Mouse (Mus musculus): ENCODE measurements around the gene Ankrd35. TPM values are rescaled to one million over a fixed set of nuclear protein-coding genes. Genes with fewer than 3 reads are reported as not detected.
A peak's percentile ranks its signal among the peaks of the same experiment; 100 is the strongest.
"Not testable (repeated sequence)": the region's sequence is repeated elsewhere in the genome, so short reads cannot be mapped to it uniquely, and the experiment has no call there.

The Ankrd35 gene
- polyA plus RNA-seq, 1 experiment from 2014 or later: 10.2 TPM

GRCm38 (mm10) chr3:96675171-96675570 is 5.2 kb downstream of the Ankrd35 start:
- peaks cover 3% of the 10 kb centered on the region; the same call in 1 of the 2 replicates for H3K27me3 ChIP-seq
- no peak for ATAC-seq (ENCODE audit: insufficient number of reproducible peaks, low FRiP score, low TSS enrichment, low read depth)
- no peaks in the 10 kb centered on the region for H3K9me3 ChIP-seq (replicated peaks)
- H3K4me1 ChIP-seq: peaks cover 19% of the 10 kb centered on the region
- peak overlapping the region; percentile 78; the same call in 1 of the 2 replicates for H3K27ac ChIP-seq (replicated peaks)
- no peak overlapping the region for H3K4me3 ChIP-seq (replicated peaks)
- H3K9ac ChIP-seq: no peak overlapping the region
- H3K36me3 ChIP-seq: no peaks in the 10 kb centered on the region
- 76% methylated on average over 3 of the region's 3 CpGs for WGBS
- H3K4me2 ChIP-seq (replicated peaks): no peak overlapping the region

DNA sequence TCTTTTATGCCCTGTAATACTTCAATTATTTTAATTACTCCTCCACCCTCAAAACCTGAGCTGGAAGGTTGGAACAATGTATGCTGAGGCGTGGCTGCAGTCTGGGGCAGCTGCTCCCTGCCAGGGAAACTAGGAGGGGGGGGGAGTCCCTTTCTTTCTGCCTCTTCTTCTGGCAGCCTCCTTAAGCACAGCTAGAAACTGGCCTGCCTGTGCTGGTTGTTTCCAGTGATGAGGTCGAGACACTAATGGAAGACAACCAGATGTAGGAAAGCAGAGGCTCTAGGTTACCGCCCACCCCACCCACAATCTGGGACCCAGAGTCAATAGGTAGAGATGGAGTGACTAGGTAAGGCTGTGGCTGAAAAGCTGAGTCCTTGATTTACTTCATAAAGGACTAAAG is 5.8 kb downstream of the Ankrd35 start:
- no peak overlapping the region for H3K9ac ChIP-seq
- H3K27ac ChIP-seq (replicated peaks): peak overlapping the region; percentile 78; the same call in 1 of the 2 replicates
- H3K4me3 ChIP-seq (replicated peaks): no peak overlapping the region
- no peaks in the 10 kb centered on the region for H3K9me3 ChIP-seq (replicated peaks)
- peak; percentile 11; the same call in 1 of the 2 replicates for ATAC-seq (ENCODE audit: insufficient number of reproducible peaks, low FRiP score, low TSS enrichment, low read depth)
- no peak overlapping the region for H3K4me2 ChIP-seq (replicated peaks)
- peaks cover 14% of the 10 kb centered on the region for H3K4me1 ChIP-seq
- peaks cover 3% of the 10 kb centered on the region; the same call in 1 of the 2 replicates for H3K27me3 ChIP-seq
- 47% methylated on average over 3 of the region's 3 CpGs for WGBS
- H3K36me3 ChIP-seq: no peaks in the 10 kb centered on the region

- H3K4me3 ChIP-seq (replicated peaks): no peak overlapping the region
- no peaks in the 10 kb centered on the region for H3K9me3 ChIP-seq (replicated peaks)
- no peak overlapping the region for H3K4me2 ChIP-seq (replicated peaks)
- ATAC-seq (ENCODE audit: insufficient number of reproducible peaks, low FRiP score, low TSS enrichment, low read depth): no peak
- H3K27me3 ChIP-seq: peaks cover 5% of the 10 kb centered on the region
- H3K9ac ChIP-seq: no peak overlapping the region
- 65% methylated on average over 7 of the region's 7 CpGs for WGBS
- peaks cover 13% of the 10 kb centered on the region for H3K4me1 ChIP-seq
- no peaks in the 10 kb centered on the region for H3K36me3 ChIP-seq
- 0 out of 2 replicates have a peak overlapping the region, but pooled peaks have one; percentile 34 for H3K27ac ChIP-seq (replicated peaks)
Measured at GRCm38 (mm10) chr3:96678456-96678855, 8.5 kb downstream of the Ankrd35 start.

DNA sequence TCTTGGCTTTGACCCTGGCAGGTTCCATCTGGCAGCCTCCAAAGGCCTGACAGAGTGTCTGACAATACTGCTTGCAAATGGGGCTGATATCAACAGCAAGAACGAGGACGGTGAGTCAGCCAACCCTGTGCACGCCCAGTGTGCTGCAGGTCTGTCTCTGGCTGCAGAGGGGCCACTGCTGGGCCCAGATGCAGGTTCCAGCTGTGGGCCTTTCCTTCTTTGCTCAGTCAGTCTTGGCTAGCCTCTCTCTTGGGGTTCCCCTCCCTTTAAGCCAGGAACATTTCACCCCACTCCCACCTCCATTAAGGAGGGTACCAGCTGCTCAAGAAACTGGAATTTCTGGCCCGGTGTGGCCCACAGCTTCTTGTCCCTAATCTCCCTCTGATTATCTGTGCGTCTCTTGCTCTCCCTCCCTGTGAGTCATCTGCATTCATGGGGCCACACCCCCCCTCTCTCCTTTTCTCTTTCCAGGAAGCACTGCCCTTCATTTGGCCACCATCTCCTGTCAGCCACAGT is 9.3 kb downstream of the Ankrd35 start:
- ATAC-seq (ENCODE audit: insufficient number of reproducible peaks, low FRiP score, low TSS enrichment, low read depth): peak; percentile 58; the same call in 1 of the 2 replicates
- WGBS: 22% methylated on average over 5 of the region's 5 CpGs
- no peak overlapping the region for H3K4me2 ChIP-seq (replicated peaks)
- H3K9ac ChIP-seq: no peak overlapping the region
- no peaks in the 10 kb centered on the region for H3K36me3 ChIP-seq
- 0 out of 2 replicates have a peak overlapping the region, but pooled peaks have one; percentile 34 for H3K27ac ChIP-seq (replicated peaks)
- peaks cover 12% of the 10 kb centered on the region for H3K27me3 ChIP-seq
- peaks cover 17% of the 10 kb centered on the region for H3K4me1 ChIP-seq
- no peak overlapping the region for H3K4me3 ChIP-seq (replicated peaks)
- H3K9me3 ChIP-seq (replicated peaks): no peaks in the 10 kb centered on the region

DNA sequence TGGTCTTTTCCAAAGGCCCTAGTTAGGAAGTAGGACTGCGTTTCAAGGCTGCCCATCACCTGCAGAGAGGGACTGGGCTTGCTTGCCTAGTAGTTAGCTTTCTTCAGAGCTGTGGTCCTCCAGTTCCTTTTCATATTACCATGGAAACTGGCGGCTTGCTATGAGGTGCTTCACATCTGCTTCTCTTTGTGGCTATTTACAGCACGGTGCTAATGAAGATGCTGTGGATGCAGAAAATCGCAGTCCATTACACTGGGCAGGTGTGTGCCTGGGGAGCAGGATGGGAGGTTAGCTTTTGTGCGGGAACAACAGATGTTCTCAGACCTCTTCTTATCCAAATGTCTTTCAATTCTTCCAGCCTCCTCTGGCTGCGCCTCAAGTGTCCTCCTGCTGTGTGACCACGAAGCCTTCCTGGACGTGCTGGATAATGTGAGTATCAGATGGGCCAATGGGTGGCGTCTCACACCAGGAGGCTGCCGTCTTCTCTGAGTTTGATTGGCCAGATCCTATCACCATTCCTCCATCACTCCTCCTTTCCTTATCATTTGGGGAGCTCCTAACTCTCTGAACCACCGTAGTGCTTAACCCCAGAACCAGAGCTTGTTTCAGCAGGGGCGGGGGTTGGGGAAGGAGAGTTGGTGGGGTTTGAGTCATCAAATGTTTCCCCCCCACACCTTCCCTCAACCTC is 10.5 kb downstream of the Ankrd35 start:
- no peak for ATAC-seq (ENCODE audit: insufficient number of reproducible peaks, low FRiP score, low TSS enrichment, low read depth)
- 32% methylated on average over 12 of the region's 12 CpGs for WGBS

GRCm38 (mm10) chr3:96683496-96683895 is 13.6 kb downstream of the Ankrd35 start:
- no peak overlapping the region for H3K9ac ChIP-seq
- no peaks in the 10 kb centered on the region for H3K9me3 ChIP-seq (replicated peaks)
- H3K27me3 ChIP-seq: peaks cover 14% of the 10 kb centered on the region
- no peak for ATAC-seq (ENCODE audit: insufficient number of reproducible peaks, low FRiP score, low TSS enrichment, low read depth)
- H3K27ac ChIP-seq (replicated peaks): no peak overlapping the region
- no peak overlapping the region for H3K4me3 ChIP-seq (replicated peaks)
- H3K36me3 ChIP-seq: no peaks in the 10 kb centered on the region
- peaks cover 20% of the 10 kb centered on the region for H3K4me1 ChIP-seq
- H3K4me2 ChIP-seq (replicated peaks): no peak overlapping the region
- whole genome bisulfite sequencing: 71% methylated on average over 3 of the region's 3 CpGs

More for the DNA sequence above, 10.5 kb downstream of the Ankrd35 start:
- Histone ChIP-seq H3K27ac (replicated peaks) (no peak overlapping the region), H3K4me2 (replicated peaks) (no peak overlapping the region), H3K9ac (no peak overlapping the region), H3K4me3 (replicated peaks) (no peak overlapping the region), H3K4me1 (peaks cover 23% of the 10 kb centered on the region), H3K27me3 (peaks cover 14% of the 10 kb centered on the region), H3K36me3 (no peaks in the 10 kb centered on the region), H3K9me3 (replicated peaks) (no peaks in the 10 kb centered on the region)

DNA sequence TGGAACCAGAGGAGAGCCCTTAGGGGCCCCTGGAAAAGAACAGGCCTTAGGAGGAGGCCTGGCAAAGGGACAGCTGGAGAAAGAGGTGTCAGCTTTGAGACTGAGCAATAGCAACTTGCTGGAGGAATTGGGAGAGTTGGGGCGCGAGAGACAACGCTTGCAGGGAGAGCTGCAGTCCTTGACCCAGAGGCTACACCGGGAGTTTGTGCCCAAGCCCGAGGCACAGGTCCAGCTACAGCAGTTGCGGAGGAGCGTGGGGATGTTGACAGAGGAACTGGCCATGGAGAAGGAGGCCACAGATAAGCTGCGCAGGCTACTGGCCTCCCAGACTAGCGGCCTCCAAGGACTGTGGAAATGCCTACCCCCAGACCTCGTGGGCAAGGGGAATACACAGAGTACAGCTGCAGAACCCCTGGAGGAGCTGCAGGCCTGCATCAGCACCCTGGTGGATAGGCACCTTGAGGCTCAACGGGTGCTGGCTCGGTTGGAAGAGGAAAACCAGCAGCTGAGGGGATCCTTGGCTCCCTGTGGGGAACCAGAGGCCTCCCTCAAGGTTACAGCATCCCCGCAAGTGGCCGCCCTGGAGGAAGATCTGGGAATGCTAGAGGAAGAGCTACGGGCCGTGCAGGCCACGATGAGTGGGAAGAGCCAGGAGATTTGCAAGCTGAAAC is 14.4 kb downstream of the Ankrd35 start:
- no peaks in the 10 kb centered on the region for H3K9me3 ChIP-seq (replicated peaks)
- peaks cover 14% of the 10 kb centered on the region for H3K27me3 ChIP-seq
- H3K4me2 ChIP-seq (replicated peaks): peak overlapping the region; percentile 47
- peaks cover 16% of the 10 kb centered on the region for H3K4me1 ChIP-seq
- WGBS: 61% methylated on average over 17 of the region's 17 CpGs
- H3K4me3 ChIP-seq (replicated peaks): peak overlapping the region; percentile 21
- no peak overlapping the region for H3K27ac ChIP-seq (replicated peaks)
- H3K9ac ChIP-seq: no peak overlapping the region
- no peaks in the 10 kb centered on the region for H3K36me3 ChIP-seq
- no peak for ATAC-seq (ENCODE audit: insufficient number of reproducible peaks, low FRiP score, low TSS enrichment, low read depth)

GRCm38 (mm10) chr3:96684822-96685156 is 14.9 kb downstream of the Ankrd35 start:
- ATAC-seq (ENCODE audit: insufficient number of reproducible peaks, low FRiP score, low TSS enrichment, low read depth): no peak
- WGBS: 33% methylated on average over 28 of the region's 28 CpGs
- no peaks in the 10 kb centered on the region for H3K36me3 ChIP-seq
- peak overlapping the region; percentile 47 for H3K4me2 ChIP-seq (replicated peaks)
- no peak overlapping the region for H3K27ac ChIP-seq (replicated peaks)
- peaks cover 12% of the 10 kb centered on the region for H3K27me3 ChIP-seq
- H3K9ac ChIP-seq: no peak overlapping the region
- peaks cover 14% of the 10 kb centered on the region for H3K4me1 ChIP-seq
- H3K9me3 ChIP-seq (replicated peaks): no peaks in the 10 kb centered on the region
- H3K4me3 ChIP-seq (replicated peaks): peak overlapping the region; percentile 21

DNA sequence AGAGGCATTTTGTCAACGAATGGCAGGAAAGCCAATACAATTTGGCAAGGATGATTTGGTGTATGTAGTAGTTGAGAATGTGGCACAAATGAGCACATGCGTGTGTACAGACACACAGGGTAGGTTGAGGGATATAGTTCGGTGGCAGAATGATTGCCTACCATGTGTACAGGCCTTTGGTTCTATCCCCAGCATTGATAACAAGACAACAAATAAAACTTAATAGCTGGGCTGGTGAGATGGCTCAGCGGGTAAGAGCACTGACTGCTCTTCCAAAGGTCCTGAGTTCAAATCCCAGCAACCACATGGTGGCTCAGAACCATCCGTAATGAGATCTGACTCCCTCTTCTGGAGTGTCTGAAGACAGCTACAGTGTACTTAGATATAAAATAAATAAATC is 16.1 kb downstream of the Ankrd35 start:
- H3K4me3 ChIP-seq (replicated peaks); H3K9ac ChIP-seq; H3K27ac ChIP-seq (replicated peaks); ATAC-seq (ENCODE audit: insufficient number of reproducible peaks, low FRiP score, low TSS enrichment, low read depth); H3K36me3 ChIP-seq; H3K4me2 ChIP-seq (replicated peaks); H3K9me3 ChIP-seq (replicated peaks): not testable (repeated sequence)
- WGBS: 90% methylated on average over 5 of the region's 5 CpGs
- Histone ChIP-seq H3K27me3 (peaks cover 11% of the 10 kb centered on the region), H3K4me1 (peaks cover 14% of the 10 kb centered on the region)

GRCm38 (mm10) chr3:96688854-96689253 is 18.9 kb downstream of the Ankrd35 start:
- Histone ChIP-seq H3K9me3 (replicated peaks) (no peaks in the 10 kb centered on the region), H3K27me3 (peaks cover 6% of the 10 kb centered on the region), H3K27ac (replicated peaks) (no peak overlapping the region), H3K4me3 (replicated peaks) (no peak overlapping the region), H3K4me1 (peaks cover 15% of the 10 kb centered on the region), H3K36me3 (no peaks in the 10 kb centered on the region), H3K4me2 (replicated peaks) (no peak overlapping the region), H3K9ac (no peak overlapping the region)
- ATAC-seq (ENCODE audit: insufficient number of reproducible peaks, low FRiP score, low TSS enrichment, low read depth): no peak
- WGBS: 75% methylated on average over 11 of the region's 11 CpGs

DNA sequence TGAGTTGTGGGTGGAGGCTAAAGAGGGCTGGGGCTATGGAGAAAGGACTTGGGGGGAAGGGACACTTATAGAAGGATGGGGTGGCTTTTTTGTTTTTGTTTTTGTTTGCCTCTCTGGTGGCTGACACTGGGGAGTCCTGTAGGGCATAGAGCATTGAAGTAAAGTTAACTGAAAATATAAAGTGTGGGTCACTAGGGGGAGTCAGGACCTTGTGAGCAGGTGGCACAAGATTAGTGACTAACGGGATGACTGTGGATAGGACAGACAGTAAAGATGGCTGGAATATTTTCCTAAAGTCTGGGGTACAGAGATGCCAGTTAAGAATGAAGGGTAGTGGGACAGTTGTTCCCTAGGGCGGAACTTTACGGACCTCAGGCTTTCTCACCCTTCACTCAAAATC is 20.4 kb downstream of the Ankrd35 start:
- H3K27me3 ChIP-seq: no peaks in the 10 kb centered on the region
- no peaks in the 10 kb centered on the region for H3K36me3 ChIP-seq
- H3K27ac ChIP-seq (replicated peaks): no peak overlapping the region
- no peak for ATAC-seq (ENCODE audit: insufficient number of reproducible peaks, low FRiP score, low TSS enrichment, low read depth)
- H3K4me2 ChIP-seq (replicated peaks): no peak overlapping the region
- H3K9me3 ChIP-seq (replicated peaks): no peaks in the 10 kb centered on the region
- WGBS: 60% methylated on average over 3 of the region's 3 CpGs
- H3K4me1 ChIP-seq: 0 out of 2 replicates have a peak, but pooled peaks cover 3% of the 10 kb centered on the region
- H3K4me3 ChIP-seq (replicated peaks): no peak overlapping the region
- no peak overlapping the region for H3K9ac ChIP-seq
